22 mouse cellular contexts compared by ENCODE assay signal in genomic region chr12:106094827-106095226, GRCm38 (mm10).
DNase-seq lines count a peak whose midpoint lies in the region; ATAC-seq and TF ChIP-seq lines count a peak whose summit lies in the region.
"Had no signal": no experiment of that assay in that cellular context is flagged by ENCODE, and none has a peak within 500 bp of the region (broad histone marks: within the 10 kb centered on the region; RNA-seq: fewer than 3 reads in every experiment).

No protein-coding gene starts in this region.

- peaks cover 11% of the 10 kb centered on the region for H3K4me1 ChIP-seq in limb, embryonic 12.5 days (replicated peaks)
- H3K4me1 ChIP-seq in limb, embryonic 10.5 days: peaks cover 18% of the 10 kb centered on the region
- H3K4me1 ChIP-seq in liver, embryonic 14.5 days (replicated peaks; ENCODE audit: control insufficient read depth in 2 of 2, insufficient read depth in 2 of 2, low read length in 1 of 2): no peaks in the 10 kb centered on the region
- H3K4me1 ChIP-seq: hindbrain, embryonic 10.5 days had no signal

- H3K9ac ChIP-seq in limb, embryonic 12.5 days (replicated peaks): no peak overlapping the region
- no peak overlapping the region for H3K9ac ChIP-seq in liver, embryonic 14.5 days (replicated peaks)
- H3K9ac ChIP-seq: forebrain, embryonic 13.5 days; forebrain, postnatal 0 days; hindbrain, embryonic 14.5 days had no signal

- no peak overlapping the region for H3K4me2 ChIP-seq in limb, embryonic 12.5 days
- no peak overlapping the region for H3K4me2 ChIP-seq in liver, embryonic 14.5 days (ENCODE audit: low read depth)
- H3K4me2 ChIP-seq: forebrain, embryonic 13.5 days; heart, embryonic 11.5 days; hindbrain, embryonic 14.5 days had no signal

- ATAC-seq in limb, embryonic 12.5 days (ENCODE audit: insufficient number of reproducible peaks, insufficient read depth, low FRiP score, low TSS enrichment, low read depth): 0 out of 2 replicates have a peak, but pooled peaks have one; percentile 54
- ATAC-seq in liver, embryonic 14.5 days (ENCODE audit: insufficient read depth): peak; percentile 41; the same call in 1 of the 2 replicates
- ATAC-seq: forebrain, embryonic 13.5 days; forebrain, postnatal 0 days had no signal

- no peaks in the 10 kb centered on the region for H3K27me3 ChIP-seq in limb, embryonic 12.5 days
- no peaks in the 10 kb centered on the region for H3K27me3 ChIP-seq in limb, embryonic 10.5 days (ENCODE audit: low read depth, poor library complexity, severe bottlenecking)
- H3K27me3 ChIP-seq in liver, embryonic 14.5 days (ENCODE audit: control insufficient read depth, insufficient read depth, low read length): no peaks in the 10 kb centered on the region
- H3K27me3 ChIP-seq: forebrain, embryonic 13.5 days; Patski had no signal

- H3K4me3 ChIP-seq in limb, embryonic 12.5 days (replicated peaks): no peak overlapping the region
- no peak overlapping the region for H3K4me3 ChIP-seq in limb, embryonic 10.5 days
- no peak overlapping the region for H3K4me3 ChIP-seq in liver, embryonic 14.5 days (ENCODE audit: insufficient read depth in 1 of 2, low read depth in 2 of 2, low read length in 2 of 2)
- H3K4me3 ChIP-seq: embryonic facial prominence, embryonic 10.5 days; forebrain, embryonic 13.5 days; heart, adult 2 months; hindbrain, embryonic 10.5 days had no signal

- DNase-seq in limb, embryonic 10.5 days (ENCODE audit: low spot score): no peak
- DNase-seq in lung, postnatal 10 days: peak; percentile 7
- DNase-seq in lung, postnatal 25 days (ENCODE audit: low spot score): no peak
- DNase-seq in R1 (ENCODE audit: low read depth, low spot score): peak; percentile 41
- peak in 1 of 3 experiments; percentile 7 for DNase-seq in liver, embryonic 14.5 days (ENCODE audit: low read depth in 3 of 3, low spot score in 3 of 3)
- DNase-seq in spleen, postnatal 14 days (ENCODE audit: low spot score in 2 of 2): no peak
- no peak for DNase-seq in cerebellum, adult 11-12 months
- DNase-seq: adrenal gland, adult 8-10 months; adrenal gland, postnatal 36 days; cerebellum, adult 11 months; cerebellum, adult 9-10 months; cerebellum, postnatal 36 days; forebrain, postnatal 0 days; gastrocnemius, postnatal 14 days; heart, adult 2 months had no signal

- no peak for TF ChIP-seq CTCF in liver, embryonic 14.5 days (IDR thresholded peaks at IDR 0.05; ENCODE audit: low read depth)

- H3K36me3 ChIP-seq in limb, embryonic 12.5 days: no peaks in the 10 kb centered on the region
- H3K36me3 ChIP-seq in limb, embryonic 10.5 days: no peaks in the 10 kb centered on the region
- H3K36me3 ChIP-seq in liver, embryonic 14.5 days (replicated peaks; ENCODE audit: control insufficient read depth, insufficient read depth, low read depth): no peaks in the 10 kb centered on the region
- H3K36me3 ChIP-seq: hindbrain, embryonic 10.5 days had no signal

- no peak for TF ChIP-seq EP300 in liver, embryonic 14.5 days (IDR thresholded peaks at IDR 0.05; ENCODE audit: low read depth)

- WGBS in limb, embryonic 12.5 days: 97% methylated on average over 9 of the region's 9 CpGs
- 96% methylated on average over 9 of the region's 9 CpGs for WGBS in limb, embryonic 10.5 days
- 79% methylated on average over 9 of the region's 9 CpGs for WGBS in liver, embryonic 14.5 days (ENCODE audit: insufficient replicate concordance)

- H3K9me3 ChIP-seq in limb, embryonic 12.5 days: peaks cover 10% of the 10 kb centered on the region; the same call in 1 of the 2 replicates
- H3K9me3 ChIP-seq in limb, embryonic 10.5 days (replicated peaks): no peaks in the 10 kb centered on the region
- no peaks in the 10 kb centered on the region for H3K9me3 ChIP-seq in liver, embryonic 14.5 days (ENCODE audit: control insufficient read depth, low read length)
- H3K9me3 ChIP-seq: forebrain, embryonic 13.5 days had no signal

- H3K27ac ChIP-seq in limb, embryonic 12.5 days: no peak overlapping the region
- no peak overlapping the region for H3K27ac ChIP-seq in limb, embryonic 10.5 days
- H3K27ac ChIP-seq in liver, embryonic 14.5 days: no peak overlapping the region
- H3K27ac ChIP-seq: embryonic facial prominence, embryonic 10.5 days; forebrain, embryonic 13.5 days; heart, adult 2 months; hindbrain, embryonic 10.5 days; hindbrain, embryonic 14.5 days had no signal

Comparison
In these comparisons a context has a peak if more than half of its experiments do, and no peak if none do; other contexts are left out.
1. DNase-seq: peak in lung, postnatal 10 days (single experiment) and R1 (single experiment); none in limb, embryonic 10.5 days (single experiment), lung, postnatal 25 days (single experiment), spleen, postnatal 14 days (0 of 2) and cerebellum, adult 11-12 months (single experiment).